Mouse (Mus musculus): ENCODE measurements around the gene Srcin1.

DNA sequence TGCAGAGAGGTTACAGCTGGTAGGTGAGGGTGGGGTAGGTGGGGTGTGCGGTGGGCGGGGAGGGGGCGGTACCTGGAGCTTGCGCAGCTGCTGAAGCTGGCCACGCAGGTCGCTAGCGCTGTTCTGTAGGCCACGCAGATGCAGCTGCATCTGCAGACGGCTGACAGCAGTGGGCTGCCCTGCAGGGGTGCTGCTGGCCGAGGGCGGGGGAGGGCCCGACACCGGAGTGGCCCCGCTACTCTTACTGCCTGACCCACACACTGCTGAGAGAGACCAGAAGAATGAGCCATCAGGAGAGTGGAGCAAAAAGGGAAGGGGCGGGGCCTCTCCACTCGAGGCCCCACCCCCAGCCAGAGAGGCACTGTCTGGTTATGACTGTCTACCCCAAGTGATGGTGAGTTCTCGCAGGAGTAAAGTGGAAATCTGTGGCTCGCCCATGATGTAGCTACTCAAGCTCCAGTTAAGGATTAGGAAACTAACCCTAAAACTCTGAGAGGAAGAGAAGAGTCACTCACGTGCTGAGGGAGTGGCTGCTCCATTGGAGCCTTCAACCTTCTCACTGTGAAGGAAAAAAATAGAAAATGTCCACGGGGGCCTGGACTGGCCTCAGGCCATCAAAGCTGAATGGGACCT, 42.9 kb downstream of the Srcin1 start:
- TF ChIP-seq CTCF (IDR thresholded peaks at IDR 0.05; ENCODE audit: control insufficient read depth, insufficient read depth, insufficient replicate concordance, low read depth, low read length) (no peak), POLR2A (IDR thresholded peaks at IDR 0.05; ENCODE audit: control insufficient read depth, low read depth, low read length) (no peak)

Measured in testis, adult 2 months (tissue).